Mouse (Mus musculus): Measurements from ENCODE around the gene Rbms1. TPM values are rescaled to one million over a fixed set of nuclear protein-coding genes. Genes with fewer than 3 reads are reported as not detected.

The Rbms1 gene
- total and polyA plus RNA-seq, 3 experiments = 10.1 to 27.4 TPM; not detected in 1

GRCm38 (mm10) chr2:60903535-60903934, 59.5 kb downstream of the Rbms1 start:
- Histone ChIP-seq H3K27me3 (ENCODE audit: control insufficient read depth in 1 of 2, insufficient read depth in 2 of 2, low read length in 2 of 2) (no peaks in the 10 kb centered on the region; a peak in 1 of 4 replicates), H3K27ac (ENCODE audit: control insufficient read depth, low read depth, low read length) (no peak overlapping the region), H3K9ac (ENCODE audit: control insufficient read depth, low read depth, low read length, poor library complexity, severe bottlenecking) (no peak overlapping the region), H3K79me2 (ENCODE audit: control insufficient read depth, insufficient read depth, low read length, poor library complexity) (no peaks in the 10 kb centered on the region), H3K36me3 (ENCODE audit: control insufficient read depth in 1 of 2, insufficient read depth in 2 of 2, low read length in 2 of 2) (no peaks in the 10 kb centered on the region), H3K9me3 (replicated peaks; ENCODE audit: insufficient read depth, low read length) (no peaks in the 10 kb centered on the region), H3K4me3 (ENCODE audit: control insufficient read depth in 1 of 2, insufficient read depth in 1 of 2, low read depth in 2 of 2, low read length in 2 of 2) (no peak overlapping the region), H3K4me1 (ENCODE audit: control insufficient read depth in 1 of 2, insufficient read depth in 2 of 2, low read length in 2 of 2) (no peaks in the 10 kb centered on the region)
- no peak for TF ChIP-seq MAX (IDR thresholded peaks at IDR 0.05; ENCODE audit: low read length)
- no peak for DNase-seq (ENCODE audit: low read depth, low spot score)

GRCm38 (mm10) chr2:60902446-60903137, 60.4 kb downstream of the Rbms1 start:
- Histone ChIP-seq H3K4me1 (ENCODE audit: control insufficient read depth in 1 of 2, insufficient read depth in 2 of 2, low read length in 2 of 2) (no peaks in the 10 kb centered on the region), H3K9ac (ENCODE audit: control insufficient read depth, low read depth, low read length, poor library complexity, severe bottlenecking) (no peak overlapping the region), H3K27me3 (ENCODE audit: control insufficient read depth in 1 of 2, insufficient read depth in 2 of 2, low read length in 2 of 2) (no peaks in the 10 kb centered on the region; a peak in 1 of 4 replicates), H3K4me3 (ENCODE audit: control insufficient read depth in 1 of 2, insufficient read depth in 1 of 2, low read depth in 2 of 2, low read length in 2 of 2) (no peak overlapping the region), H3K27ac (ENCODE audit: control insufficient read depth, low read depth, low read length) (no peak overlapping the region), H3K79me2 (ENCODE audit: control insufficient read depth, insufficient read depth, low read length, poor library complexity) (no peaks in the 10 kb centered on the region), H3K36me3 (ENCODE audit: control insufficient read depth in 1 of 2, insufficient read depth in 2 of 2, low read length in 2 of 2) (no peaks in the 10 kb centered on the region), H3K9me3 (replicated peaks; ENCODE audit: insufficient read depth, low read length) (no peaks in the 10 kb centered on the region)
- DNase-seq (ENCODE audit: low read depth, low spot score) = no peak
- TF ChIP-seq TCF12 (IDR thresholded peaks at IDR 0.05; ENCODE audit: low read depth, low read length) (no peak), USF1 (IDR thresholded peaks at IDR 0.05; ENCODE audit: low read depth, low read length) (no peak), ZNF384 (IDR thresholded peaks at IDR 0.05; ENCODE audit: low read depth, low read length) (peak; percentile 46; the same call in 1 of the 2 replicates)

GRCm38 (mm10) chr2:60901511-60901951, 61.5 kb downstream of the Rbms1 start:
- Histone ChIP-seq H3K4me1 (ENCODE audit: control insufficient read depth in 1 of 2, insufficient read depth in 2 of 2, low read length in 2 of 2) (no peaks in the 10 kb centered on the region), H3K9me3 (replicated peaks; ENCODE audit: insufficient read depth, low read length) (no peaks in the 10 kb centered on the region), H3K27me3 (ENCODE audit: control insufficient read depth in 1 of 2, insufficient read depth in 2 of 2, low read length in 2 of 2) (no peaks in the 10 kb centered on the region), H3K27ac (ENCODE audit: control insufficient read depth, low read depth, low read length) (no peak overlapping the region), H3K36me3 (ENCODE audit: control insufficient read depth in 1 of 2, insufficient read depth in 2 of 2, low read length in 2 of 2) (no peaks in the 10 kb centered on the region), H3K9ac (ENCODE audit: control insufficient read depth, low read depth, low read length, poor library complexity, severe bottlenecking) (no peak overlapping the region), H3K4me3 (ENCODE audit: control insufficient read depth in 1 of 2, insufficient read depth in 1 of 2, low read depth in 2 of 2, low read length in 2 of 2) (no peak overlapping the region), H3K79me2 (ENCODE audit: control insufficient read depth, insufficient read depth, low read length, poor library complexity) (no peaks in the 10 kb centered on the region)
- TF ChIP-seq UBTF (IDR thresholded peaks at IDR 0.05; ENCODE audit: borderline replicate concordance, insufficient read depth, low read depth, low read length) (no peak), EP300 (IDR thresholded peaks at IDR 0.05; ENCODE audit: low read depth in 1 of 2, low read length in 2 of 2) (no peak), TCF12 (IDR thresholded peaks at IDR 0.05; ENCODE audit: low read depth, low read length) (no peak), SIN3A (IDR thresholded peaks at IDR 0.05; ENCODE audit: low read length) (no peak)
- DNase-seq (ENCODE audit: low read depth, low spot score) = no peak

- Histone ChIP-seq H3K4me3 (ENCODE audit: control insufficient read depth in 1 of 2, insufficient read depth in 1 of 2, low read depth in 2 of 2, low read length in 2 of 2) (no peak overlapping the region), H3K27ac (ENCODE audit: control insufficient read depth, low read depth, low read length) (no peak overlapping the region), H3K9ac (ENCODE audit: control insufficient read depth, low read depth, low read length, poor library complexity, severe bottlenecking) (no peak overlapping the region), H3K9me3 (replicated peaks; ENCODE audit: insufficient read depth, low read length) (no peaks in the 10 kb centered on the region), H3K4me1 (ENCODE audit: control insufficient read depth in 1 of 2, insufficient read depth in 2 of 2, low read length in 2 of 2) (no peaks in the 10 kb centered on the region), H3K27me3 (ENCODE audit: control insufficient read depth in 1 of 2, insufficient read depth in 2 of 2, low read length in 2 of 2) (no peaks in the 10 kb centered on the region), H3K36me3 (ENCODE audit: control insufficient read depth in 1 of 2, insufficient read depth in 2 of 2, low read length in 2 of 2) (no peaks in the 10 kb centered on the region), H3K79me2 (ENCODE audit: control insufficient read depth, insufficient read depth, low read length, poor library complexity) (no peaks in the 10 kb centered on the region)
- no peak for DNase-seq (ENCODE audit: low read depth, low spot score)
- TF ChIP-seq POLR2AphosphoS5 (IDR thresholded peaks at IDR 0.05; ENCODE audit: borderline replicate concordance, low read depth, low read length) = no peak
- TF ChIP-seq ZKSCAN1 (IDR thresholded peaks at IDR 0.05; ENCODE audit: low read depth, low read length) = no peak
- no peak for TF ChIP-seq ZMIZ1 (IDR thresholded peaks at IDR 0.05; ENCODE audit: low read depth, low read length)
- no peak for TF ChIP-seq SMC3 (IDR thresholded peaks at IDR 0.05; ENCODE audit: low read depth, low read length)
- TF ChIP-seq RCOR1 (IDR thresholded peaks at IDR 0.05; ENCODE audit: low read depth, low read length) = no peak
- no peak for TF ChIP-seq NRF1 (IDR thresholded peaks at IDR 0.05; ENCODE audit: insufficient read depth, low read depth, low read length, poor library complexity, severe bottlenecking)
- no peak for TF ChIP-seq TCF12 (IDR thresholded peaks at IDR 0.05; ENCODE audit: low read depth, low read length)
- no peak for TF ChIP-seq POLR2A (IDR thresholded peaks at IDR 0.05; ENCODE audit: control insufficient read depth in 1 of 2, insufficient read depth in 1 of 2, low read depth in 1 of 2, low read length in 2 of 2, poor library complexity in 1 of 2)
- TF ChIP-seq E2F4 (IDR thresholded peaks at IDR 0.05; ENCODE audit: borderline replicate concordance, low read depth, low read length) = no peak
- TF ChIP-seq MYC (IDR thresholded peaks at IDR 0.05; ENCODE audit: low read depth, low read length) = no peak
- no peak for TF ChIP-seq HCFC1 (IDR thresholded peaks at IDR 0.05; ENCODE audit: low read depth, low read length)
Observed at GRCm38 (mm10) chr2:60901013-60901412, 62.0 kb downstream of the Rbms1 start.
